Mouse (Mus musculus) limb, embryonic 14.5 days (tissue): Measurements from ENCODE around the gene Apobec2. TPM values are rescaled to one million over a fixed set of nuclear protein-coding genes. Genes with fewer than 3 reads are reported as not detected.
A peak's percentile ranks its signal among the peaks of the same experiment; 100 is the strongest.

Experiments
- ATAC-seq: fragments of 200-750 bp; cut with Nextera tagmentation; 2 replicates; pipeline ENCODE4 v1.8.0; 2017; ENCODE audit warnings: low read depth, moderate number of reproducible peaks, moderate TSS enrichment; ENCODE audit not compliant: low FRiP score
- DNase-seq: peaks from one replicate; pipeline ENCODE4 v3.0.0-alpha.2; 2015; ENCODE audit warnings: low spot score
- H3K27ac ChIP-seq: fragments of 300-500 bp; sonication (generic); replicated peaks from 2 replicates; pipeline ENCODE4 v1.5.1; 2014; ENCODE audit warnings: low read depth, mild to moderate bottlenecking, low read length, moderate library complexity, mixed read lengths
- H3K27me3 ChIP-seq: fragments of 300-500 bp; sonication (generic); 2 replicates; pipeline ENCODE4 v1.6.1; 2014; ENCODE audit warnings: low read length, mixed read lengths; ENCODE audit not compliant: control insufficient read depth, insufficient read depth
- H3K36me3 ChIP-seq: fragments of 300-500 bp; sonication (generic); 2 replicates; pipeline ENCODE4 v1.6.1; 2014; ENCODE audit warnings: mild to moderate bottlenecking, low read length, moderate library complexity, mixed read lengths; ENCODE audit not compliant: control insufficient read depth, insufficient read depth
- H3K4me1 ChIP-seq: fragments of 300-500 bp; sonication (generic); 2 replicates; pipeline ENCODE4 v1.6.1; 2014; ENCODE audit warnings: antibody characterized with exemption, low read length, mixed read lengths; ENCODE audit not compliant: control insufficient read depth, insufficient read depth
- H3K4me2 ChIP-seq: fragments of 300-500 bp; sonication (generic); replicated peaks from 2 replicates; pipeline ENCODE4 v1.6.1; 2014; ENCODE audit warnings: low read depth, mild to moderate bottlenecking, low read length, moderate library complexity; ENCODE audit not compliant: severe bottlenecking
- H3K4me3 ChIP-seq: fragments of 300-500 bp; sonication (generic); replicated peaks from 2 replicates; pipeline ENCODE4 v1.5.1; 2014; ENCODE audit warnings: low read length
- H3K9ac ChIP-seq: fragments of 300-500 bp; sonication (generic); 2 replicates; pipeline ENCODE4 v1.6.1; 2014; ENCODE audit warnings: mild to moderate bottlenecking, low read depth, low read length, moderate library complexity; ENCODE audit not compliant: severe bottlenecking
- H3K9me3 ChIP-seq: fragments of 300-500 bp; sonication (generic); 2 replicates; pipeline ENCODE4 v1.6.1; 2016; ENCODE audit warnings: low read length; ENCODE audit not compliant: control insufficient read depth
- POLR2A ChIP-seq: fragments of 200-500 bp; IDR thresholded peaks from 2 replicates; pipeline ENCODE4 v1.8.0; 2012; ENCODE audit warnings: inconsistent platforms, mild to moderate bottlenecking, moderate library complexity, borderline replicate concordance; ENCODE audit not compliant: insufficient read depth, insufficient read length; ENCODE audit errors: extremely low read depth
- WGBS: fragments of 180-500 bp; shearing (Covaris S2); extraction: QIAGEN DNeasy Blood & Tissue Kit; methylation state at CpG from one replicate; pipeline ENCODE4 v1.1.7; 2014; 5-methylcytosine and 5-hydroxymethylcytosine counted together
- polyA plus RNA-seq, 2 experiments: library from polyadenylated mRNA; depleted of rRNA in 1 of 2; stranded (reverse) in 1 of 2; unstranded in 1 of 2; fragments of >200 nt; fragmentation: Nextera tagmentation in 1 of 2; extraction: Ambion mirVana in 1 of 2; gene quantifications; 2 replicates each; pipeline versions ENCODE4 v1.2.1 to v1.2.3; 2012 to 2014

Gene Apobec2
- polyA plus RNA-seq, 2 experiments, result 25.0 to 42.5 TPM

DNA sequence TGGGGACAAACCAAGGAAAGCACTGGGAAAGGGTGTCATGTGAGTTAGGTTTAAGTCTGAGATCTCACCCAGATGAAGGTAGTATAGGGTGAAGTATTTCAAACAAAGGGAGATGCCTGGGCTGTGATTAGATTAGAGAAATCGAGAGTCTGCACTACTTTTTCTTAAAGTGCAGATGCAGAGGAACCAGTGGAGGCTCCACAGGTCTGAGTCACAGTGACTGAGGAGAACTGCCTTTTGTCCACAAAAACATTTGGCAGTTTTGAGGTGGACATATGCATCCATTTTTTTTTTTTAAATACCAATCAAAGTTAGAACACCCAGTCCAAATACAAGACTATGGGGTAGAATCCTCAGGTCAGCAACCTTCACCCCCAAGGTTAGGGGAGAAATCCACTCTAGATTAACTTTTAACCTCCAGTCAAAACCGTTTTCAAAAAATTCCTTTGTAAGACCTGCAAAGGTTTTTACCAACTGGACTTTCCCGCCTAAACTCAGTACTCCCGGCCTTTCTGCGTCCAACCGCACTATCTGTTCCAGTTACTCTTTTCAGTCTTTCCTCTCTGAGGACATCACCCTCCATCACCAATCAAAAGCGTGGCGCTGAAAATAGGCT, 24.7 kb downstream of the Apobec2 start:
- no peaks in the 10 kb centered on the region for H3K9me3 ChIP-seq
- H3K36me3 ChIP-seq, result peaks cover 6% of the 10 kb centered on the region
- no peaks in the 10 kb centered on the region for H3K27me3 ChIP-seq
- 7% methylated on average over 8 of the region's 8 CpGs for WGBS
- TF ChIP-seq POLR2A, result no peak
- H3K27ac ChIP-seq, result peak overlapping the region; percentile 99
- peaks cover 18% of the 10 kb centered on the region for H3K4me1 ChIP-seq
- ATAC-seq (no peak), DNase-seq (no peak)
- peak overlapping the region; percentile 98 for H3K9ac ChIP-seq
- peak overlapping the region; percentile 63 for H3K4me2 ChIP-seq
- peak overlapping the region; percentile 84 for H3K4me3 ChIP-seq

DNA sequence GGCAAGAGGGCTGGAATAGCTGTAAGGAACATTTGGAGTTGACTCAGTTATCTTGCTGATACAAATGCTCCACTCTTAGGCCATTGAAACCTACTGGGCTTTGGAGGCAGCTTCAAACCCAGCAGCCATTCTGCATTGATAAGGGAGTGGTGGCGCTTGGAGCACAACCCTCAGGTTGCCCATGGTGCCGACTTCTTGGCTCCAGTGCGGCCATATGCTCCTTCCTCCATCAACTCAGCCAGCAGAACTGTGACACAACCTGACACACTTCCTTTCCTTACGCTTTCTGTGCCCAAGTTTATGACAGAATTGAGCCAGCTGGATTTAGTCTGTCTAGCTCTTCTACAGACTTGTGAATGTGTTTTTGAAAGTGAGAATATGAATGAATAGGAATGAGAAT, 25.6 kb downstream of the Apobec2 start:
- no peak for DNase-seq
- 71% methylated on average over 4 of the region's 4 CpGs for WGBS
- no peaks in the 10 kb centered on the region for H3K27me3 ChIP-seq
- no peak for ATAC-seq
- H3K9me3 ChIP-seq, result no peaks in the 10 kb centered on the region
- no peak overlapping the region for H3K4me3 ChIP-seq
- peaks cover 18% of the 10 kb centered on the region for H3K4me1 ChIP-seq
- no peak overlapping the region for H3K27ac ChIP-seq
- no peak overlapping the region; the same call in 1 of the 2 replicates for H3K4me2 ChIP-seq
- no peaks in the 10 kb centered on the region; the same call in 1 of the 2 replicates for H3K36me3 ChIP-seq
- no peak for TF ChIP-seq POLR2A
- no peak overlapping the region for H3K9ac ChIP-seq

DNA sequence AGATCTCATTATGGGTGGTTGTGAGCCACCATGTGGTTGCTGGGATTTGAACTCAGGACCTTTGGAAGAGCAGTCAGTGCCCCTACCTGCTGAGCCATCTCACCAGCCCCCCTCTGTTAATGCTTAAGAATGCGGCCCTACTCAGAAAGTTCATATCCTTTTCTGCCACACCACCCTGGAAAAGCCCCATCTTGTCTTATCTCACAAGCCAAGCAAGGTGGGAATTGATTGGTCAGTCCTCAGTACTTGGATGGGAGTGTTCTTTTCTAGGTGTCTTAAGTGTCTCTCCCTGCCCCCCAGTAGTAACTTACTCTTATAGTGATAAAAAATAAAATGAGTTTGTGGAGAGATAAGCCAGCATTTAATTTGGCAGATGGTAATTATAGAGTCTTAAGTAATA, 28.0 kb downstream of the Apobec2 start:
- Histone ChIP-seq H3K27me3 (no peaks in the 10 kb centered on the region), H3K4me2 (no peak overlapping the region), H3K36me3 (peaks cover 7% of the 10 kb centered on the region), H3K4me1 (peaks cover 10% of the 10 kb centered on the region), H3K27ac (no peak overlapping the region), H3K9me3 (no peaks in the 10 kb centered on the region), H3K4me3 (no peak overlapping the region), H3K9ac (no peak overlapping the region)
- no peak for TF ChIP-seq POLR2A
- no peak for ATAC-seq
- 89% methylated on average over 1 of the region's 1 CpGs for WGBS
- no peak for DNase-seq

DNA sequence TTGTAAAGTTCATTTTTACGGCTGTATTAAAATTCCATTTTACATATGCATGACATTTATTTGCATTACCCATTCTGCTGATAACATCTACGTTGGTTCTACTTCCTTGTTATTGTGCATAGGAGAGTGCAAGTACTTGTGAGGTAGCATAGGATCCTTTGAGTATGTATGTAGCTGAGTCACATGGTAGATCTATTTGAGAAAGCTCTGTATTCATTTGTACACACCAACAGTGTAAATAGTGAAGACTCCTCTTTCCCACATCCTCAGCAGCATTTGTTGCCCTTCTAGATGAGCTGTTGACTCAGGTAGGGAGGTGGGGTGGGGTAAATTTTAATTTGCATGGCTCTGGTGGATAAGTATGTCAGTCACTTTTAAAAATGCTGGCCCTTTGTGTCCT, 28.9 kb downstream of the Apobec2 start:
- 63% methylated on average over 2 of the region's 2 CpGs for WGBS
- no peak overlapping the region for H3K4me2 ChIP-seq
- no peak for DNase-seq
- no peak for ATAC-seq
- peaks cover 16% of the 10 kb centered on the region for H3K36me3 ChIP-seq
- H3K9ac ChIP-seq, result no peak overlapping the region
- no peaks in the 10 kb centered on the region for H3K9me3 ChIP-seq
- no peaks in the 10 kb centered on the region for H3K27me3 ChIP-seq
- no peak for TF ChIP-seq POLR2A
- no peak overlapping the region for H3K27ac ChIP-seq
- H3K4me1 ChIP-seq, result peaks cover 10% of the 10 kb centered on the region
- no peak overlapping the region for H3K4me3 ChIP-seq

DNA sequence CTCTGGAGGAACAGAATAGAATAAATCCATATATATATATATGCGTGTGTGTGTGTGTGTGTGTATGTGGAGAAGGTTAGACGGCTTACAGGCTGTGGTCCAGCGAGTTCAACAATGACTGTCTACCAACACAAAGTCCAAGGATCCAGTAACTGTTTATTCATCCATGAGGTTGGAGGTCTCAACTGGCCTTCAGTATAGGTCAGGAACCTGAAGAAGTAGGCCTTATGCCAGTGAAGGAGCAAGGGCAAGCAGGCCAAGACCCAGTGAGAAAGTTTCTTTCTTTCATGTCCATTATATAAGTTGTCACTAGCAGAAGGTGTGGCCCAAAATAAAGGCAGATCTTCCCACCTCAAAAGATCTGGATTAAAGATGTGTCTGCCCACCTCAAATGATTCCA, 30.0 kb downstream of the Apobec2 start:
- no peak overlapping the region for H3K4me2 ChIP-seq
- no peak overlapping the region for H3K9ac ChIP-seq
- no peaks in the 10 kb centered on the region for H3K9me3 ChIP-seq
- 94% methylated on average over 3 of the region's 3 CpGs for WGBS
- no peak for TF ChIP-seq POLR2A
- DNase-seq (no peak), ATAC-seq (no peak)
- H3K27me3 ChIP-seq, result no peaks in the 10 kb centered on the region
- no peak overlapping the region for H3K4me3 ChIP-seq
- peaks cover 8% of the 10 kb centered on the region for H3K4me1 ChIP-seq
- peaks cover 26% of the 10 kb centered on the region for H3K36me3 ChIP-seq
- no peak overlapping the region for H3K27ac ChIP-seq
